Mouse (Mus musculus) gastrocnemius, postnatal 14 days (tissue): ENCODE results near the gene Cyp2d10. TPM values are rescaled to one million over a fixed set of nuclear protein-coding genes. Genes with fewer than 3 reads are reported as not detected.
"Not testable (repeated sequence)": the region's sequence is repeated elsewhere in the genome, so short reads cannot be mapped to it uniquely, and the experiment has no call there.

Experiments used
- DNase-seq: peaks from one replicate; pipeline ENCODE4 v3.0.0; 2021; ENCODE audit warnings: mixed read lengths
- intact Hi-C: fragments of 180-260 bp; cut with DNase I; formaldehyde crosslinking; loops from one replicate; pipeline ENCODE4 v1.15.1; 2025; ENCODE audit warnings: low total_unique reads
- long read RNA-seq, 2 experiments: library from polyadenylated mRNA; stranded (forward); transcript quantifications; one replicate each; pipeline ENCODE4 v2.0.0; 2021
- total RNA-seq, 2 experiments: library from RNA; stranded (reverse); gene quantifications; 2 replicates each; pipeline ENCODE4 v1.2.3; 2021

Gene Cyp2d10
- total RNA-seq: not detected
- long read RNA-seq, experiment 1: 0 reads
- long read RNA-seq, experiment 2: 0 reads

GRCm38 (mm10) chr15:82406981-82407380 lies at the start of gene Cyp2d10:
Cyp2d10 (minus strand) TSS chr15:82407195.
- DNase-seq: no peak
- intact Hi-C loops: no loop called here

GRCm38 (mm10) chr15:82456086-82456790 lies 49.2 kb upstream of the Cyp2d10 start:
- intact Hi-C loops: not testable (repeated sequence)

GRCm38 (mm10) chr15:82453501-82453900 lies 46.5 kb upstream of the Cyp2d10 start:
- DNase-seq, intact Hi-C loops: not testable (repeated sequence)

More at GRCm38 (mm10) chr15:82456086-82456790, 49.2 kb upstream of the Cyp2d10 start:
- DNase-seq: not testable (repeated sequence)

GRCm38 (mm10) chr15:82452133-82452532 lies 45.1 kb upstream of the Cyp2d10 start:
- DNase-seq, intact Hi-C loops: not testable (repeated sequence)

GRCm38 (mm10) chr15:82450045-82450444 lies 43.0 kb upstream of the Cyp2d10 start:
- intact Hi-C loops, DNase-seq: not testable (repeated sequence)

GRCm38 (mm10) chr15:82445196-82445595 lies 38.2 kb upstream of the Cyp2d10 start:
- intact Hi-C loops: loop anchor here (10.0 kb wide), 1 partner anchor 50 kb away; the partner anchor contains the start of gene Cyp2d11
- no peak for DNase-seq

- no peak for DNase-seq
- intact Hi-C loops: loop anchor here (10.0 kb wide), 1 partner anchor 49 kb away; the partner anchor contains the start of gene Cyp2d11
Observed at GRCm38 (mm10) chr15:82443658-82444057, 36.7 kb upstream of the Cyp2d10 start.

GRCm38 (mm10) chr15:82437975-82438617 lies 31.1 kb upstream of the Cyp2d10 start:
- DNase-seq: no peak
- intact Hi-C loops: no loop called here

- no peak for DNase-seq
- intact Hi-C loops: no loop called here
Observed at GRCm38 (mm10) chr15:82435606-82436005, 28.6 kb upstream of the Cyp2d10 start.

GRCm38 (mm10) chr15:82435011-82435410 lies 28.0 kb upstream of the Cyp2d10 start:
- intact Hi-C loops: no loop called here
- DNase-seq: no peak

GRCm38 (mm10) chr15:82434541-82434940 lies 27.5 kb upstream of the Cyp2d10 start:
- DNase-seq: no peak
- intact Hi-C loops: no loop called here

GRCm38 (mm10) chr15:82433621-82434020 lies 26.6 kb upstream of the Cyp2d10 start:
- DNase-seq: no peak
- intact Hi-C loops: no loop called here

- intact Hi-C loops: no loop called here
- DNase-seq: no peak
Observed at GRCm38 (mm10) chr15:82433137-82433536, 26.1 kb upstream of the Cyp2d10 start, which contains the start of gene Cyp2d9. Cyp2d9 (plus strand) TSS chr15:82433437.

GRCm38 (mm10) chr15:82423471-82423870 lies 16.5 kb upstream of the Cyp2d10 start:
- intact Hi-C loops: loop anchor here (5.0 kb wide), 1 partner anchor 66 kb away; no protein-coding TSS in a partner anchor
- no peak for DNase-seq

GRCm38 (mm10) chr15:82422935-82423334 lies 15.9 kb upstream of the Cyp2d10 start:
- intact Hi-C loops: loop anchor here (5.0 kb wide), 1 partner anchor 66 kb away; no protein-coding TSS in a partner anchor
- DNase-seq: no peak

- intact Hi-C loops: loop anchor here (5.0 kb wide), 1 partner anchor 146 kb away; the partner anchor contains the start of gene Sept3
- DNase-seq: no peak
Observed at GRCm38 (mm10) chr15:82418616-82419015, 11.6 kb upstream of the Cyp2d10 start.

- intact Hi-C loops: loop anchor here (5.0 kb wide), 1 partner anchor 145 kb away; the partner anchor contains the start of gene Sept3
- DNase-seq: peak; percentile 87
Observed at GRCm38 (mm10) chr15:82416797-82417789, 10.1 kb upstream of the Cyp2d10 start.

GRCm38 (mm10) chr15:82407536-82407935 lies 541 bp upstream of the Cyp2d10 start:
- intact Hi-C loops: no loop called here
- no peak for DNase-seq

GRCm38 (mm10) chr15:82404163-82404562 lies 2.8 kb downstream of the Cyp2d10 start:
- intact Hi-C loops: no loop called here
- no peak for DNase-seq
